Mouse (Mus musculus) telencephalon, adult 2 months (tissue): Measurements from ENCODE around the gene Dpm2.

Experiments used
- DNase-seq: peaks from one replicate; pipeline ENCODE4 v3.0.0-alpha.2; 2011; ENCODE audit warnings: low read depth, low spot score

The Dpm2 gene

GRCm38 (mm10) chr2:32546951-32547350, 23.7 kb upstream of the Dpm2 start:
- no peak for DNase-seq

- no peak for DNase-seq
Measured at GRCm38 (mm10) chr2:32547380-32547779, 23.3 kb upstream of the Dpm2 start.

DNA sequence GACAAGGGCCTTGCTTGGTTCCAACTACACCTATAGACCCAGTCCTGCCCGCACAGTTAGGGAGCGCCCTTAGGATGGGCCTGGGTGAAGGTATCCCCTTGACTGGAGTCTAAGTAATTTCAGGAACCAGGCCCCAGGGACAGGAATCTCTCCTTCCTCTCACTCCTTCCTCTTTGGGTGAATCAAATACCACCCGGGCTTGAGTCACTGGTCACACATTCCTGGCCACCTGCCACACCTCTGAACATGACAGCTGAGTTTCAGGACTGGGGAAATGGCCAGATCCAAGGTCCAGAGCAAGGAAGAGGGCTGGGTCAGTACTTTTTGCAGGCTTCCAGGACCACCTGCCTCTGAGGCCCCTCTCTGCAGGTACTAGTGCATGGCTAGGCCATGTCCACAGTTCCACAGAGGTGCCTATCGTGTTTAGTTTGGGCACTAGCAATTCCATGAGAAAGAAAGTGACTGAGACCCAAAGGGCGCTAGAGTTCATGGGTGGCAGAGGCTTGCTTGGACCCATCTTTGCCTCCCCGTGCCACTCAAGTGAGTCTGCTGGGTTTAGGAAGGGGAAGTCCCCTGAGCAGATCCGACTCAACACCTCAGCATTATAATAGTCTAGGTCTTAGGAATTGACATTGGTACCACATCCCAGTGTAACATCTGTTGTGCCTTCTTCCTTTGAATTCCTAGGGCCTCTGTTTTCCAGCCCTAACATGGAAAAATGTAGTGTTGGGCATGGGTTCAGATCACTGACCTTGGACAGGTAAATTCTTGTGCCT, 22.5 kb upstream of the Dpm2 start:
- no peak for DNase-seq

DNA sequence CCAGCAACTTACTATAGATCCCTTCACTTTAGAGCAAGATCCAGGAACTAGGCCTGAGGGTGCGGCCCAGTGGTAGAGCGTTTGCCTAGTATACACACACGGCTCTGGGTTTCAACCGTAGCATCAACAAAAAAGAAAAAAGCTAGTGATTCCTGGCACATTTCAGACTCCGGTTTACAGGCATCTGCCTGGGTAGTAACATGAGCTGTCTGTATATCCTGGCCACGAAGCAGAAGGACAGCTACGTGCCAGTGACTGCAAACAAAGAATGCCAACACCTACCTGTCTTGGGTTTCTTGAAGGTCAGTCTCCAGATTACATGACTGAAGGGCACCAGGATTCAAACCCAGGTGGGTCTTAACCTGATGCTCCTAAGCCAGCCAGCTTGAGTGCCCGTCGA, 21.5 kb upstream of the Dpm2 start:
- no peak for DNase-seq

DNA sequence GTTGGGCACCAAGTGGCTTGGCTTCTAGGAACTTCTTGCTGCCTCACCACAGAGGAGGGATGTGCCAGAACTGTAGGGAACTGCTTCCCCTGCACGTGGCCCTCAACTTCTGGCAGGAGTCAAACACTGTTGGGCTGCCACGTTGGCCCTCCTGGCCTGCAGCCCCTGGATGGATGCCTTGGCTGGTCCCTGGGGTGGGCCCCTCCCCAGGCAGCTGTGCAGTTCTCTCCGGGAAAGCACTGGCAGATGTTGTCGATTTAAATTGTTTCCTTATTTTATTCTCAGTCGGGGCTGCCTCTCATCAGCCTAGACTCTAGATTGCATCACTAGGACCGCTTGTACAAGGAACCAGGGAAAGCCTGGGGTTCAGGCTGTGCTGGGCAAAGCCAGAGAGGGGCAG, 20.9 kb upstream of the Dpm2 start:
- DNase-seq, result no peak

DNA sequence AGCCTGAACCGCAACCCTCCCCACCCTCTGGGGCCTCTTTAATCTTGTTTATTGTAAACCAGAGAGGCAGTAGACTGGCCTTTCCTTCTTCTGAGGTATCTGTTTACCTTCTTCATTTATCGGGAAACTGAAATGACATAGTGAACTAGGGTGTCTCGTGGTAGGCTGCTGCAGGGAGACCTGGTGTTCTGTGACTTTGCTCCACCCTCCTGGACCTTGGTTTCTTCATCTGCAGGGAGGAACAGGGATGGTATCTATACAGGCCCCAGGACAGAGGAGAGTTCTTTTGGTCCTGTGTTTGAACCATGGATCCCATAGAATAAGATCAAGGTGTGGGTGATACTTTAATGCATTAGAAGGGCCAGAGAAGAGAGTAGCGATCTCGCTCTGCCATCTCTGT, 19.4 kb upstream of the Dpm2 start:
- no peak for DNase-seq

- DNase-seq, result no peak
Measured at GRCm38 (mm10) chr2:32553592-32554148, 17.0 kb upstream of the Dpm2 start.

- DNase-seq, result no peak
Measured at GRCm38 (mm10) chr2:32555484-32555883, 15.2 kb upstream of the Dpm2 start.

DNA sequence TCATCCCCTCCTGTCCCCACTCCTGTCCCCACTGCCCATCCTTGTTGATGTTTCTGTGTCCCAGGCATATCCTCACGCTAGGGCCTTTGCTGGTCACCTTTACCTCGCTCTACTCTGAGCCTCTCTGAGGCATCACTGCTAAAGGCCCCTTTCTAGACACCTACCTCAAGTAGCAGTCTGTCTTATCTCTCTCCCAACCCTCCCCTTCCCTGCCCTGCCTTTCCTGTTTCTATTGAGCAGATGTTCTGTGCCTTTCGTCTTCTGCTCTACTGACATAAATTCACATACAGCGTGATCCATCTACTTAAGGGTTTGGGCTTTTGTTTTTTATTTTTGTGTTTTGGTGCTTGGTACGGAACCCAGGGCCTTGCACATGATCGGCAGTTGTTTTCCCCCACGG, 14.6 kb upstream of the Dpm2 start:
- no peak for DNase-seq

DNA sequence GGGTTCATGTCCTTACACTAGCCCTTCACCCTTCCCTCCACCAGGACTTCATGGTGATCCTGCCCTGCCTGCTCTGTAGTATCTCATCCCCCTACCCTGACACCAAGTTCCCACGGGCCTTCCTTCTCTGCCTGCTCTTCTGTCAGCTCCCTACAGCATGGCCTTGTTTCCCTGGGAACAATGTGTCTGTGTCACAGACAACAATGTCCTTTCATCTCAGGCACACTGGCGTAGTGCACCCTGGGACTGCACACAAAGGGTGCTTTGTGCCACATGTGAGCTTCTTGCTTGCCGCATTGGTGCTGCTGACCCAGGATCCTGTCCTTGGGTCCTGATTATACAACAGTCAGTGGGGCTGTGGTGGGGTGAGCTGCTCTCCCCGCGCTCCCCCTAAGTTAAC, 11.1 kb upstream of the Dpm2 start:
- DNase-seq, result peak; percentile 81

DNA sequence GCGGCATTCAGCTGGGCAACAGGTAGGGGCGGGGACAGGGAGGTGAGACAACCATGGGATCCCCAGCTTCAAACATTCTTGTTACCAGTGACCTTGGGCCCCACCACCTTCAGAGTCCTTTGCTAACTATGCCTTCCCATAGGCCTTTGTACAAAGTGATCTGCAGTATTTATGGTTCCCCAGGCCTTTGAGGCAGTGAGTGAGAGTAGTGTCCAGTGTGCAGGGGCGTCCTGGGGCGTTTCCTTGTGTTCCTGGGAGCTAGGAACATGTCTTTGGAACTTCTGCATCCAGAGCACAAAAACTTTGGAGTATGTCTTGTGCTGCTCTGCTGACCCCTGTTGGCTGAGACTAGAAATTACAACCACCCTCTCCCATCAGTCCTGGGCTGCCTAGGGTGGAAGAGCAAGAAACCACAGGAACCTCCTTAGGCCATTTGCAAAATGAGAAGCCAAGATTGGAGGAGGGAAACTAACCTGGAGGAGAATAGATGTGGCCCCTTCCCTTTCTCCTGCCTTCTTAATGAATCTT, 4.1 kb upstream of the Dpm2 start:
- no peak for DNase-seq

DNA sequence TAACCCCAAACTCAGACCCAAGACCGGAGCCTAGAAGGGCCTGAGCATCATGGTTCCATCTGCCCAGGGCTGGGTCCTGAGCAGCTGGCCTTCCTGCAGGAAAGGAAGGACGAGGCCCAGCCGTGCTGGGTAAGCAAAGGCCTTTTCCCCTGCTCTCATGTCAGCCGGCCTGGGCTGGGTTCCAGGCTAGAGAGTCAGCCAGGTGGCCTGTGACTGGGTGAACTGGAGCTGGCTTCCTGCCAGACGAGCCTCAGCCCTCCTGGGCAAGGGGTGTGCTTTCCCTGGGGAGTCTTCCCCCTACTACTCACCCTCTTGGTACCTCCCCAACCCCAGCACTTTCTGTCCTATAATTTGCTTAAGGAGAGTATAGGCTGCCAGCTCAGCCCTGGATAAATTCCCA, 2.5 kb upstream of the Dpm2 start:
- no peak for DNase-seq

DNA sequence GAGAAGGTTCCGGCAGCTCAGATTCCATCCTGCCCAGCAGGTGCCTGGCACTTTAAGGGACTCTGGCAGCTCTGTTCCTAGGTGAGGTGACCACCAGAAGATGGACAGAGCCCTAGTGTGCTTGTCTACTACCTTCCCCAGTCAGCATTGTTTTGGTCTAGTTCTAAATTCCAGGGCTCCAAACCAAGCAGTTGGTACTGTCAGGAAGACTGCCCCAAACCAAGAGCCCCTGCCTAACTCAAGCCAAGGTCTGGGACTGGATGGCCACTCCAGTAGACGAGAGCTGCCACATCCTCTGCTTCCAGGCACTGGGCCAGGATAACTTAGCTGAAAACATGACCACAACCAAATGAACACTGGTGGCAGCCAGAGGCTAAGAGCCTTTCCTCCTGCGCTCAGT, 1.7 kb upstream of the Dpm2 start:
- no peak for DNase-seq

DNA sequence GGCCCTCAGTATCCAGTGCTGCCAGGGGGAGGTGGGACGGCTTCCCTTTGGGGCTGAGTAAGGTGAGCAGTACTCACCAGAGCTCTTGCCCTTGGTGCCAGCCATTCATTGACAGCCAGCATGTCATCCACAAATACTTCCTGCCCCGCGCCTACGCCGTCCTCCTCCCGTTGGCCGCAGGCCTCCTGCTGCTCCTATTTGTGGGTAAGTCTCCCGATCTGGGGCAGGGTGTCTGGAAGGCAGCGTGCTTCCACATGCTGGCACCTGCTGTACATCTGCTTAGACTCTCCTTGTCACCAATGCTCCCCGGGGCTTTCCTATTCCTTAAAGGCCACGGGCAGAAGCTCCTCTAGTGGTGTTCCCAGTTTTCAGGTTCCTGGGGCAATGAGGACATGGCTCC, 1.5 kb downstream of the Dpm2 start:
- DNase-seq, result no peak

GRCm38 (mm10) chr2:32574497-32574896, 3.8 kb downstream of the Dpm2 start, which contains the start of gene Pip5kl1:
TSS of gene Pip5kl1 (plus strand) at chr2:32574797.
- DNase-seq, result no peak

DNA sequence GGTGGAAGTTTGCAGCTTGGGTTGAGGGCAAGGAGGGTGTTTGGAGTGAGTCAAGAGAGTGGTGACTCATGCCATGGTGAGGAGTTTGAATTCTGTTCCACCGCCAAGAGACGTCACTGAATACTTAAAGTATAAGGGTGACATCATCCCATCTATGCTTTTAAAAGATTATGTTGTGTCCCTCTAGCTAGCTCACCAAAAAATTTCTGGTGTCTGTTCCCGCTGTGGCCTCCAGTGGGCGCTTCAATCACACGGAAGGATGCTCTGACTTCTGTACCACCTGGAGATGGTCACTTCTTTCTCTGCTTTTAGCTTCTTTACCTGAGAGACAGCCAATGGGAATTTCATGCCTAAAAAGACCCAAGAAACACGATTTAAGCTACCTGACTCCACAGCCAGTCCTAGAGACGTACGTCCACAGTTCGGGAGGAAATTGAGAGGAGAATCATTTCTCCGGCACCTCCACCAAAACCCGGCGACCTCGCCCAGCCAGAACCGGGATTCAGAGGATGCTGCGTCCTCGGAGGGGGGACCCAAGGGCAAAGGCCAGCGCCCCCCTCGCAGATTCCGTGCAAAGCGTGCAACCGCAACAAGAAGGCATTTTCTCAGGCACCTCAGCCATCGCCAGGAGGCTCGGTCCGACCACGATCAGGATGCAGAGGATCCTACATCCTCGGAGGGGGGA, 4.4 kb downstream of the Dpm2 start:
- no peak for DNase-seq

- peak; percentile 75 for DNase-seq
Measured at GRCm38 (mm10) chr2:32575586-32576160, 5.0 kb downstream of the Dpm2 start, which contains the start of gene 9430097D07Rik. TSS of gene 9430097D07Rik (minus strand) at chr2:32575684.

DNA sequence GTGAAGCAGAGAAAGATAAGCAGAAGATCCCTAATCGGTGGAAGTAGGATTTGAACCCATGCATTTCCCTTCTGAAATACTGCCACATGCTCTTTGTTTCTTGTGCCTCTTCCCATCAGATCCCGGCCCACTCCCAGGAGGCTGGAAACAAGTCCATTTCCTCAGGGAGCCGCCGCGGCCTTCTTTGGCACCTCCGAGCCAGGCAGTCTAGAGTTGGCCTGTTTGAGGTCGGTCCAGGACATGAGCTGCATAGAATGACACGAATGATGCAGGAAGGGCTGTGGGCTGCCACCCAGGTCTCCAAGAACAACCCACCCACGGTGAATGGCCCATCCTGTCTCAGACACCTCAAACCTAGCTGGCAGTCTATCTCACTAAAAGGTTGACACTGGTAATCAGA, 5.9 kb downstream of the Dpm2 start:
- DNase-seq, result no peak

DNA sequence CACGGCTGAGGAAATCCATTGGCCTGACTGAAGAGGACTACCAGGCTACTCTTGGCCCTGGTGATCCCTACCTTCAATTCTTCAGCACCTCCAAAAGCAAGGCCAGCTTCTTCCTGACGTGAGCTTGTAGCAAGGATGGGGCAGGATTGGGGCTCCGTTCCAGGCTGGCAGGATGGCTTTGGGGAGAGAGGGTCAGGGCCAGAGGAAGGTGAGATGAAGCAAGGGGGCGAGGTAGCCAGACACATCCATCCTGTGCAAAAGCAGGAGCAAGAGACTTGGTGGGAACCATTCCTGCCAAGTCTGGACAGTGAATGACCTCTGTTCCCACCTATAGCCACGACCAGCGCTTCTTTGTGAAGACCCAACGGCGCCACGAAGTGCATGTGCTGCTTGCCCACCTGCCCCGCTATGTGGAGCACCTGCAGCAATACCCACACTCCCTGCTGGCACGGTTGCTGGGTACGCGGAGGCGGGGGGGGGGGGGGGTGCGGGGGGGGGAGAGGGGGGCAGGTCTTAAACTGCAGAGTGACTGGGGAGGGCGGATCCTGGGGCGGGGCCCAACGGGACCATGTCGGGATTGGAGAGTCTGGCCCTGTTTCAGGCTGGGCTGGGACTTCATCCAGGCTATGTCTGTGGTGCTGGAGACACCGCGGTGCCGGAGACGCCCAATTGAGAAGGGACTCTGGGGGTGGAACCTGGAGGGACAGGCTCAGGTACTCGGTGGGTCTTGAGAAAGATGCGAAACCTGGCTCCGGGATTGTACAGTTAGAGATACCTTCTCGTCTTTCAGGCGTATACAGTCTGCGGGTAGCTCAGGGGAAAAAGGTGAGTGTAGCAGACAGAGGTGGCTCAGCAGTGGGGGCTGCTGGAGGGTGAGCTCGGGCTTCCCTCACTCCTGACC, 7.7 kb downstream of the Dpm2 start:
- no peak for DNase-seq

GRCm38 (mm10) chr2:32581450-32582095, 10.9 kb downstream of the Dpm2 start:
- DNase-seq, result peak; percentile 82
